Mouse (Mus musculus): ENCODE measurements around the gene Gm128.

Gene Gm128

DNA sequence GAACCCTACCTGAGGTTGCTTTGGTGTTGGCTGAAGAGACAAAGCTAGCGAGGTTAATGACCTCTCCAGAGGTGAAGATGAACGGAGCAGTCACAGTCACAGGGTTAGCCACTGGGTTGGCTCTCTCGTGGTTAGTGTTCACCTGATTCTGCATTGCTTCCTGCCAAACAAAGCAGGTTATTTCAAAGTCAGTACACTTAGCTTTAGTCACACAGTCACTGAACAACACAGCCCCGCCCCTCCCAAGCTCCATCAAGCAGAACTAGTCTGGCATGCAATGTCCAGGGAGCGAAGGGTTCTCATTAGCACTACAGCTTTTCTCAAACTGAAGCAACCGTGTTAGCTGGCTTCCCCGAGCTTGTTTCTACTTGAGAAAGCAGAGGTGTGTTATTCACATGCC is 41.3 kb downstream of the Gm128 start:
- no peak for DNase-seq (ENCODE audit: low read depth, low spot score)

DNA sequence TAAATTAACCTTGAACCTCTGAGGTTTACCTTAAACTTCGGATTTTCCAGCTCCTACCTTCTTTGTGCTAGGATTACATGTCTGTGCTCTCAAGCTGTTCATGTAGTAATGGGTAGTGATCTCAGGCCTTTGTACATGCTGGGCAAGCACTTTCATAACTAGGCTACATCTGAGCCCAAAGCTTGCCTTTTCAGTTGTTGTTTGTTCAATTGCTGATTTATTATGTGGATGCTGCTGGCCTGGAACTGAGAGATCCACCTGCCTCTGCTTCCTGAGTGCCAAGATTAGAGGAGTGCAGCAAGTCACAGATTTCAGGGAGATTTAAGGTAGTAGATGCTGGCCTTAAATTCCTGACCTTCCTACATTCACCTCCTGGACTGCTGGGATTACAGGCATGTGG is 42.3 kb downstream of the Gm128 start:
- DNase-seq (ENCODE audit: low read depth, low spot score), result no peak

DNA sequence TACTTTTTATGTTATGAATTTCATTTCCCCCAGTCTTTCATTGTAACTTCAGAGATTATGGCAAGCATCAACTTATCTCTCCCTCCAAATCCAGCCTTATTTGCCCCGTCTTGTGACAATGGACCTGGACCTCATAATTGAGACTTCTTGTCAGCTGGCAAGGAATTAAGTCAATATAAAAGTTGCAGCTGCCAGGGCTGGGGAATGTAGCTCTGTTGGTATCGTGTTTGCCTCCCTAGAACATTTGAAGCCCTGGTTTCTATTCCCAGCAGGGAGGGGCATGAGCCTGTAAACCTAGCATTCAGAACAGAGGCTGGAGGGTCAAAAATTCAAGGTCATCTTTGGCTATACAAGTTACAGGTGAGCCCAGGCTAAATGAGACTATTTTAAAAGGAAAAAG is 45.6 kb downstream of the Gm128 start:
- no peak for DNase-seq (ENCODE audit: low read depth, low spot score)

DNA sequence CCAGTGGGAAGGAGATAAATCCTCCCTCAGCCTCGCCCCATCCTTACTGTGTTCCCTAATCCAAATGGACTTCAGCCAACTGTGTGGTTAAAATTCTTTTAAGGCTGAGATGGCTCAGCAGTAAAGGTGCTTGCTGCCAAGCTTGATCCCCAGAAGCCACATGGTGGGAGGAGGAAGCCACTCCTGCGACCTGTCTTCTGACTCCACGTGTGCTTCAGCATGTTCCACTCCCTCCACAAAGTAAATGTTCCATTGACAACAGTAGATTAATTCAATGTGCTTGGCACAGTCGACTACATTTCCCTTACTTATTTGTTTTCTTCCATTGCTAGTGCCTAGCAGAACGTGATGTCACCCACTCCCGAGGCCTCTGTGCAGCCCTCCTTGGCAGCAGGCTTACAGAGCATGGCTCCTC is 46.7 kb downstream of the Gm128 start:
- DNase-seq (ENCODE audit: low read depth, low spot score), result peak; percentile 78

Measured in brain, adult 2 months (tissue).